Mouse (Mus musculus): ENCODE data around the gene Itpr3.

DNA sequence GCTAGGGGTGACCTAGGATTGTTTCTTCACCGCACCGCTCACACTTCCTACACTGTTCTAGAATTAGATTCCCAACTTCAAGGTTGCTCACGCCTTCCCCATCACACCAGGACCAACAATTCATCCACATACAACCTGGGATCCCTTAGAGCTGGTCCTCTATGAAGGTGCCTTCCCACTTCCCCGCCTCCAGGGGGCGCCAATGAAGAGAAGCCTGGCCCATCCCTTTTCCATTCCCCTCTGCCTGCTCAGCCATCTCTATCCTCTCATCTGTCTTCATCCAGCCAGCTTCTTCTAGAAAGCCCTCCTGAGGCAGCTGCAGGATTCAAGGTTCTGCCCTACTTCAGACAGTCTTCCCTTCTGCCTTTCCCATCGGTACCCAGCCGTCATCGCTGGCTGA, 94.3 kb downstream of the Itpr3 start:
- TF ChIP-seq POLR2A (IDR thresholded peaks at IDR 0.05; ENCODE audit: extremely low read depth, insufficient read depth, low read length) (no peak), CTCF (IDR thresholded peaks at IDR 0.05; ENCODE audit: extremely low read depth, insufficient read depth, low read length) (0 out of 2 replicates have a peak, but pooled peaks have one; percentile 25)

Measured in cortical plate, adult 2 months (tissue).